ENCODE assay signal across 8 mouse cellular contexts in genomic region chr17:44261594-44262202, GRCm38 (mm10).
DNase-seq lines count a peak whose midpoint lies in the region; ATAC-seq and TF ChIP-seq lines count a peak whose summit lies in the region.
"Had no signal": no experiment of that assay in that cellular context is flagged by ENCODE, and none has a peak within 500 bp of the region (broad histone marks: within the 10 kb centered on the region; RNA-seq: fewer than 3 reads in every experiment).

No protein-coding gene starts in this region.

- no peaks in the 10 kb centered on the region for H3K36me3 ChIP-seq in forebrain, embryonic 12.5 days (replicated peaks)
- H3K36me3 ChIP-seq in hindbrain, embryonic 10.5 days, result no peaks in the 10 kb centered on the region

- peak; percentile 89 for TF ChIP-seq CTCF in brain, embryonic 14.5 days (IDR thresholded peaks at IDR 0.05; ENCODE audit: borderline replicate concordance, extremely low read depth, insufficient read depth, insufficient read length)

- peak; percentile 80 for DNase-seq in MN1 (ENCODE audit: low spot score)
- peak; percentile 93 for DNase-seq in brain, embryonic 14.5 days (ENCODE audit: low read depth)
- DNase-seq in hindbrain, embryonic 10.5 days (ENCODE audit: low spot score), result peak; percentile 75
- DNase-seq in layer of hippocampus, postnatal 14 days (ENCODE audit: low spot score in 2 of 2), result peak; percentile 52 to 54
- peak; percentile 83 to 86 for DNase-seq in right cerebral cortex, postnatal 10 days (ENCODE audit: low spot score in 2 of 2)

- no peak for TF ChIP-seq POLR2A in brain, embryonic 14.5 days (IDR thresholded peaks at IDR 0.05; ENCODE audit: borderline replicate concordance, extremely low read depth, insufficient read depth, insufficient read length, poor library complexity, severe bottlenecking)

- peak; percentile 88 for ATAC-seq in forebrain, embryonic 12.5 days (ENCODE audit: low FRiP score)
- peak; percentile 92 for ATAC-seq in megakaryocyte, adult 5-6 weeks (ENCODE audit: poor library complexity, severe bottlenecking)

- no peak overlapping the region for H3K27ac ChIP-seq in forebrain, embryonic 12.5 days
- H3K27ac ChIP-seq in hindbrain, embryonic 10.5 days, result no peak overlapping the region

- no peak overlapping the region for H3K9ac ChIP-seq in forebrain, embryonic 12.5 days

- H3K27me3 ChIP-seq in forebrain, embryonic 12.5 days, result peaks cover 36% of the 10 kb centered on the region; the same call in 1 of the 2 replicates
- H3K27me3 ChIP-seq in hindbrain, embryonic 10.5 days (ENCODE audit: insufficient read depth, poor library complexity, severe bottlenecking), result peaks cover 28% of the 10 kb centered on the region

- H3K9me3 ChIP-seq in forebrain, embryonic 12.5 days, result no peaks in the 10 kb centered on the region
- no peaks in the 10 kb centered on the region for H3K9me3 ChIP-seq in hindbrain, embryonic 10.5 days
- H3K9me3 ChIP-seq: megakaryocyte, embryonic 14.5 days had no signal

- 37% methylated on average over 9 of the region's 15 CpGs for WGBS in forebrain, embryonic 12.5 days
- WGBS in hindbrain, embryonic 10.5 days, result 38% methylated on average over 9 of the region's 15 CpGs

- no peak overlapping the region for H3K4me3 ChIP-seq in forebrain, embryonic 12.5 days (replicated peaks)
- H3K4me3 ChIP-seq in hindbrain, embryonic 10.5 days, result peak overlapping the region; percentile 34
- H3K4me3 ChIP-seq: megakaryocyte, embryonic 14.5 days had no signal

- peak overlapping the region; percentile 15; the same call in 1 of the 2 replicates for H3K4me2 ChIP-seq in forebrain, embryonic 12.5 days

- H3K4me1 ChIP-seq in forebrain, embryonic 12.5 days, result no peaks in the 10 kb centered on the region
- no peaks in the 10 kb centered on the region for H3K4me1 ChIP-seq in hindbrain, embryonic 10.5 days (replicated peaks)
